Comparison of ENCODE assay signal across 13 mouse cellular contexts in the genomic region with DNA sequence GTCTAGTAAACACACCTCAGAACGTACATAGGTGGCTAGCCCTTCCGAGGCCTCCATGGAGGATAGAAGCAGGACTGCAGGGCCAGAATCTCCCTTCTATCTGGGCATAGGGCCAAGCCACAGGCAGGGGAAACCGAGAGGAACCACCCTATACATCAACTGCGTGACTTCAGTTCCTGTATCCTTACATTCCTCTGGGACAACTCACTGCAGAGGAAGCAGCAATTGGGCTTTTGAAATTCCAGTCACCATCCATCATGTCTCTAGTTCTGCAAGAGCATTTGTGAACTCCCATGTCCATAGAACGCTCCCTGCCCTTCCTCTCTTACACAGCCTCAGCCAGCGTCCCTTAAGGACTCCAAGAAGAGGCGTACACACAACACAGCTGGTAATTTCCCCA. TPM values are rescaled to one million over a fixed set of nuclear protein-coding genes. Genes with fewer than 3 reads are reported as not detected.
A peak's percentile ranks its signal among the peaks of the same experiment; 100 is the strongest.
DNase-seq lines count a peak whose midpoint lies in the region; ATAC-seq and TF ChIP-seq lines count a peak whose summit lies in the region.
"Had no signal": no experiment of that assay in that cellular context is flagged by ENCODE, and none has a peak within 500 bp of the region (broad histone marks: within the 10 kb centered on the region; RNA-seq: fewer than 3 reads in every experiment).

No protein-coding gene starts in this region.

- ATAC-seq in liver, embryonic 12.5 days = no peak
- peak; percentile 75 for ATAC-seq in heart, postnatal 0 days (ENCODE audit: insufficient read depth, low read depth)
- peak; percentile 26; the same call in 1 of the 2 replicates for ATAC-seq in stomach, postnatal 0 days (ENCODE audit: low FRiP score, low TSS enrichment)
- ATAC-seq: forebrain, embryonic 15.5 days; hindbrain, postnatal 0 days had no signal

- no peak; the same call in 1 of the 2 replicates for TF ChIP-seq EP300 in heart, postnatal 0 days (IDR thresholded peaks at IDR 0.05; ENCODE audit: low read depth)
- no peak for TF ChIP-seq EP300 in stomach, postnatal 0 days (optimal IDR thresholded peaks at IDR 0.05)

- no peaks in the 10 kb centered on the region for H3K36me3 ChIP-seq in liver, embryonic 12.5 days
- no peaks in the 10 kb centered on the region; the same call in 1 of the 2 replicates for H3K36me3 ChIP-seq in heart, postnatal 0 days (replicated peaks; ENCODE audit: control insufficient read depth, insufficient read depth, low read length)
- H3K36me3 ChIP-seq in stomach, postnatal 0 days (ENCODE audit: control insufficient read depth, insufficient read depth, low read length) = no peaks in the 10 kb centered on the region
- H3K36me3 ChIP-seq: forebrain, embryonic 15.5 days; limb, embryonic 15.5 days had no signal

- no peak overlapping the region for H3K4me3 ChIP-seq in liver, embryonic 12.5 days
- no peak overlapping the region for H3K4me3 ChIP-seq in heart, postnatal 0 days (ENCODE audit: low read depth, low read length)
- no peak overlapping the region for H3K4me3 ChIP-seq in stomach, postnatal 0 days (ENCODE audit: low read depth, low read length)
- H3K4me3 ChIP-seq: forebrain, embryonic 15.5 days; limb, embryonic 15.5 days had no signal

- H3K9ac ChIP-seq in liver, embryonic 12.5 days = no peak overlapping the region
- H3K9ac ChIP-seq in heart, postnatal 0 days (replicated peaks; ENCODE audit: low read depth, low read length) = no peak overlapping the region
- no peak overlapping the region for H3K9ac ChIP-seq in stomach, postnatal 0 days (ENCODE audit: low read length)
- H3K9ac ChIP-seq: forebrain, embryonic 15.5 days; limb, embryonic 15.5 days had no signal

- TF ChIP-seq CTCF in heart, postnatal 0 days (IDR thresholded peaks at IDR 0.05; ENCODE audit: low read depth) = no peak
- TF ChIP-seq CTCF in stomach, postnatal 0 days (IDR thresholded peaks at IDR 0.05; ENCODE audit: low read depth) = no peak

- no peak overlapping the region for H3K4me2 ChIP-seq in liver, embryonic 12.5 days
- no peak overlapping the region for H3K4me2 ChIP-seq in heart, postnatal 0 days (ENCODE audit: low read depth, low read length)
- no peak overlapping the region for H3K4me2 ChIP-seq in stomach, postnatal 0 days (replicated peaks; ENCODE audit: low read depth)
- H3K4me2 ChIP-seq: forebrain, embryonic 15.5 days; limb, embryonic 15.5 days had no signal

- H3K4me1 ChIP-seq in liver, embryonic 12.5 days = no peaks in the 10 kb centered on the region
- H3K4me1 ChIP-seq in heart, postnatal 0 days (ENCODE audit: control insufficient read depth, insufficient read depth) = no peaks in the 10 kb centered on the region
- H3K4me1 ChIP-seq in stomach, postnatal 0 days (replicated peaks; ENCODE audit: control insufficient read depth, insufficient read depth) = no peaks in the 10 kb centered on the region
- H3K4me1 ChIP-seq: forebrain, embryonic 15.5 days; limb, embryonic 15.5 days had no signal

- H3K27ac ChIP-seq in liver, embryonic 12.5 days = no peak overlapping the region
- H3K27ac ChIP-seq in heart, postnatal 0 days (ENCODE audit: low read depth) = peak overlapping the region; percentile 61
- no peak overlapping the region for H3K27ac ChIP-seq in stomach, postnatal 0 days (replicated peaks)
- H3K27ac ChIP-seq: forebrain, embryonic 15.5 days; hindbrain, postnatal 0 days; limb, embryonic 15.5 days had no signal

- no peaks in the 10 kb centered on the region for H3K9me3 ChIP-seq in liver, embryonic 12.5 days (replicated peaks)
- H3K9me3 ChIP-seq in heart, postnatal 0 days (replicated peaks; ENCODE audit: control insufficient read depth, low read length) = no peaks in the 10 kb centered on the region
- H3K9me3 ChIP-seq in stomach, postnatal 0 days (ENCODE audit: control insufficient read depth, low read length) = no peaks in the 10 kb centered on the region
- H3K9me3 ChIP-seq: forebrain, embryonic 15.5 days; limb, embryonic 15.5 days had no signal

- H3K27me3 ChIP-seq in liver, embryonic 12.5 days (replicated peaks) = peaks cover 7% of the 10 kb centered on the region; the same call in 1 of the 2 replicates
- no peaks in the 10 kb centered on the region for H3K27me3 ChIP-seq in heart, postnatal 0 days (ENCODE audit: control insufficient read depth, insufficient read depth, low read length)
- no peaks in the 10 kb centered on the region for H3K27me3 ChIP-seq in stomach, postnatal 0 days (ENCODE audit: control insufficient read depth, insufficient read depth, low read length)
- H3K27me3 ChIP-seq: forebrain, embryonic 15.5 days; limb, embryonic 15.5 days had no signal

- peak; percentile 17 for DNase-seq in liver
- peak; percentile 57 for DNase-seq in heart, postnatal 0 days (ENCODE audit: low spot score)
- peak; percentile 49 to 59 for DNase-seq in kidney, postnatal 4 days
- no peak for DNase-seq in stomach, postnatal 0 days (ENCODE audit: low spot score)
- no peak for DNase-seq in urinary bladder, postnatal 10 days (ENCODE audit: low spot score)
- DNase-seq in B cell, adult 2 months = no peak
- DNase-seq: cerebellum, adult 11 months; right cerebral cortex, adult 18-20 months; thymus, postnatal 4 days had no signal

- 45% methylated on average over 7 of the region's 7 CpGs for WGBS in liver, embryonic 12.5 days (ENCODE audit: insufficient replicate concordance)
- 46% methylated on average over 7 of the region's 7 CpGs for WGBS in heart, postnatal 0 days
- WGBS in stomach, postnatal 0 days = 29% methylated on average over 7 of the region's 7 CpGs

RNA-seq across cellular contexts. Expression of a gene that starts 47.3 kb away (rescaled TPM):
- polyA plus RNA-seq in liver, embryonic 12.5 days (2016; fragmentation: Nextera tagmentation; extraction: Ambion mirVana) = 5.9 and 6.5 TPM in 2 replicates
- 89.0 and 134 TPM in 2 replicates for total RNA-seq in heart, postnatal 0 days (2014; rRNA removed; ENCODE audit: low replicate concordance)
- 16.7 and 19.1 TPM in 2 replicates for polyA plus RNA-seq in heart, postnatal 0 days (2015; fragmentation: Nextera tagmentation; extraction: Ambion mirVana)
- 3.2 and 3.6 TPM in 2 replicates for polyA plus RNA-seq in stomach, postnatal 0 days (2015; fragmentation: Nextera tagmentation; extraction: Ambion mirVana)

Comparison
In these comparisons a context has a peak if more than half of its experiments do, and no peak if none do; other contexts are left out.
1. DNase-seq: peak in liver (single experiment), heart, postnatal 0 days (single experiment) and kidney, postnatal 4 days (2 of 2); none in stomach, postnatal 0 days (single experiment), urinary bladder, postnatal 10 days (single experiment) and B cell, adult 2 months (0 of 2).